Mouse (Mus musculus) heart, postnatal 10 days (tissue): Measurements from ENCODE around the gene Nol11. TPM values are rescaled to one million over a fixed set of nuclear protein-coding genes. Genes with fewer than 3 reads are reported as not detected.
"Not testable (repeated sequence)": the region's sequence is repeated elsewhere in the genome, so short reads cannot be mapped to it uniquely, and the experiment has no call there.

Experiments used
- DNase-seq, 2 experiments: peaks; one replicate each; pipeline ENCODE4 v3.0.0; 2021
- intact Hi-C: fragments of 180-260 bp; cut with DNase I; formaldehyde crosslinking; loops from one replicate; pipeline ENCODE4 v1.15.1; 2025
- total RNA-seq, 2 experiments: library from RNA; stranded (reverse); gene quantifications; 2 replicates each; pipeline ENCODE4 v1.2.3; 2021

The Nol11 gene
- total RNA-seq, 2 experiments from 2014 or later = 21.7 to 24.9 TPM

- DNase-seq = peak; percentile 44 to 47
- intact Hi-C loops = loop anchor here (5.0 kb wide), 1 partner anchor 95 kb away; no protein-coding TSS in a partner anchor
Measured at GRCm38 (mm10) chr11:107156977-107157642, 32.1 kb downstream of the Nol11 start.

- DNase-seq = no peak
- intact Hi-C loops = loop anchor here (5.0 kb wide), 1 partner anchor 93 kb away; no protein-coding TSS in a partner anchor
Measured at GRCm38 (mm10) chr11:107155292-107155691, 33.9 kb downstream of the Nol11 start.

GRCm38 (mm10) chr11:107154431-107154830, 34.8 kb downstream of the Nol11 start:
- DNase-seq = no peak
- intact Hi-C loops = no loop called here

- DNase-seq = no peak
- intact Hi-C loops = no loop called here
Measured at GRCm38 (mm10) chr11:107153645-107154044, 35.5 kb downstream of the Nol11 start.

- peak in 1 of 2 experiments; percentile 31 for DNase-seq
- intact Hi-C loops = no loop called here
Measured at GRCm38 (mm10) chr11:107151809-107152208, 37.4 kb downstream of the Nol11 start.

GRCm38 (mm10) chr11:107143956-107144355, 45.2 kb downstream of the Nol11 start:
- intact Hi-C loops, DNase-seq: not testable (repeated sequence)

- no peak for DNase-seq
- intact Hi-C loops = no loop called here
Measured at GRCm38 (mm10) chr11:107142382-107142781, 46.8 kb downstream of the Nol11 start.

- intact Hi-C loops = no loop called here
- DNase-seq = no peak
Measured at GRCm38 (mm10) chr11:107140756-107141155, 48.4 kb downstream of the Nol11 start.

GRCm38 (mm10) chr11:107138633-107139032, 50.5 kb downstream of the Nol11 start:
- peak in 1 of 2 experiments; percentile 36 for DNase-seq
- intact Hi-C loops = no loop called here

GRCm38 (mm10) chr11:107137593-107137992, 51.6 kb downstream of the Nol11 start:
- DNase-seq = no peak
- intact Hi-C loops = no loop called here

- DNase-seq, intact Hi-C loops: not testable (repeated sequence)
Measured at GRCm38 (mm10) chr11:107136458-107136857, 52.7 kb downstream of the Nol11 start.

- no peak for DNase-seq
- intact Hi-C loops = no loop called here
Measured at GRCm38 (mm10) chr11:107135741-107136140, 53.4 kb downstream of the Nol11 start.

- intact Hi-C loops = loop anchor here (5.0 kb wide), 1 partner anchor 135 kb away; the partner anchor contains the start of gene Kpna2
Measured at GRCm38 (mm10) chr11:107132426-107132825, 56.8 kb downstream of the Nol11 start.

GRCm38 (mm10) chr11:107131749-107132421, 57.3 kb downstream of the Nol11 start, which contains the start of gene Bptf:
TSS of gene Bptf (minus strand) at chr11:107132127.
- intact Hi-C loops = loop anchor here (5.0 kb wide), 1 partner anchor 135 kb away; the partner anchor contains the start of gene Kpna2
- peak; percentile 92 to 93 for DNase-seq

More at GRCm38 (mm10) chr11:107132426-107132825, 56.8 kb downstream of the Nol11 start:
- DNase-seq = no peak

- DNase-seq = peak; percentile 70 to 75
- intact Hi-C loops = loop anchor here (5.0 kb wide), 1 partner anchor 134 kb away; the partner anchor contains the start of gene Kpna2
Measured at GRCm38 (mm10) chr11:107130879-107131748, 58.1 kb downstream of the Nol11 start.

- intact Hi-C loops = loop anchor here (5.0 kb wide), 1 partner anchor 133 kb away; the partner anchor contains the start of gene Kpna2
- DNase-seq = peak in 1 of 2 experiments; percentile 41
Measured at GRCm38 (mm10) chr11:107130221-107130788, 58.9 kb downstream of the Nol11 start.

- DNase-seq = no peak
- intact Hi-C loops = loop anchor here (5.0 kb wide), 1 partner anchor 132 kb away; the partner anchor contains the start of gene Kpna2
Measured at GRCm38 (mm10) chr11:107129641-107130040, 59.5 kb downstream of the Nol11 start.

- intact Hi-C loops, DNase-seq: not testable (repeated sequence)
Measured at GRCm38 (mm10) chr11:107126716-107127115, 62.5 kb downstream of the Nol11 start.

GRCm38 (mm10) chr11:107125011-107125410, 64.2 kb downstream of the Nol11 start:
- intact Hi-C loops = no loop called here
- no peak for DNase-seq

GRCm38 (mm10) chr11:107124327-107124731, 64.9 kb downstream of the Nol11 start:
- intact Hi-C loops = no loop called here
- DNase-seq = peak; percentile 35 to 48
